In genomic region chr4:127181010-127181409, GRCm38 (mm10) we compare ENCODE assay signal across 22 mouse cellular contexts.
"Had no signal": no experiment of that assay in that cellular context is flagged by ENCODE, and none has a peak within 500 bp of the region (broad histone marks: within the 10 kb centered on the region; RNA-seq: fewer than 3 reads in every experiment).

No protein-coding gene starts in this region.

- DNase-seq: kidney, adult 18-20 months; kidney, adult 9 months; kidney, postnatal 14 days; kidney, postnatal 4 days; liver; lung, adult 18-20 months; lung, postnatal 10 days; lung, postnatal 36 days; midbrain, embryonic 14.5 days; retina, postnatal 1 day; right cerebral cortex, postnatal 4 days; thymus, adult 2 months; thymus, postnatal 14 days; thymus, postnatal 4 days had no signal

- H3K4me1 ChIP-seq: liver, embryonic 12.5 days; liver, embryonic 15.5 days; lung, embryonic 15.5 days; megakaryocyte, embryonic 14.5 days had no signal

- H3K4me3 ChIP-seq: limb, embryonic 10.5 days; limb, embryonic 13.5 days; liver, embryonic 12.5 days; liver, embryonic 15.5 days; lung, embryonic 15.5 days; megakaryocyte, embryonic 14.5 days; midbrain, embryonic 10.5 days had no signal

- H3K9ac ChIP-seq: limb, embryonic 13.5 days; liver, embryonic 12.5 days; liver, embryonic 15.5 days; lung, embryonic 15.5 days had no signal

- H3K4me2 ChIP-seq: limb, embryonic 13.5 days; liver, embryonic 12.5 days; liver, embryonic 15.5 days; lung, embryonic 15.5 days had no signal

- H3K36me3 ChIP-seq: limb, embryonic 10.5 days; limb, embryonic 13.5 days; liver, embryonic 12.5 days; liver, embryonic 15.5 days; lung, embryonic 15.5 days; midbrain, embryonic 10.5 days had no signal

- H3K9me3 ChIP-seq: limb, embryonic 10.5 days; limb, embryonic 13.5 days; liver, embryonic 12.5 days; liver, embryonic 15.5 days; lung, embryonic 15.5 days; midbrain, embryonic 10.5 days had no signal

- ATAC-seq: liver, embryonic 12.5 days had no signal

- H3K27ac ChIP-seq: limb, embryonic 10.5 days; limb, embryonic 13.5 days; liver, embryonic 12.5 days; liver, embryonic 15.5 days; lung, embryonic 15.5 days; midbrain, embryonic 10.5 days; stomach, postnatal 0 days had no signal
